Mouse (Mus musculus) myocyte (in vitro differentiated cells): ENCODE measurements around the gene Mylk.

ENCODE experiments used
- E2F4 ChIP-seq: IDR thresholded peaks from one replicate; pipeline ENCODE4 v1.6.1; 2011; ENCODE audit warnings: mild to moderate bottlenecking, control low read depth, moderate library complexity; ENCODE audit not compliant: insufficient read depth
- MAX ChIP-seq: IDR thresholded peaks from one replicate; pipeline ENCODE4 v1.6.1; 2011; ENCODE audit warnings: low read depth, mild to moderate bottlenecking, control low read depth
- MYOG ChIP-seq, 3 experiments: IDR thresholded peaks; one replicate each; pipeline ENCODE4 v1.6.1; 2011; ENCODE audit warnings: control low read depth in 2 of 3, low read depth in 2 of 3, mild to moderate bottlenecking in 2 of 3; ENCODE audit not compliant: insufficient read length in 2 of 3, control insufficient read depth in 1 of 3, insufficient read depth in 1 of 3
- POLR2A ChIP-seq: IDR thresholded peaks from one replicate; pipeline ENCODE4 v1.6.1; 2011; ENCODE audit warnings: low read depth, mild to moderate bottlenecking, control low read depth, moderate library complexity; ENCODE audit not compliant: insufficient read length
- REST ChIP-seq: IDR thresholded peaks from one replicate; pipeline ENCODE4 v1.6.1; 2011; ENCODE audit warnings: mild to moderate bottlenecking, control low read depth, moderate library complexity; ENCODE audit not compliant: insufficient read depth, insufficient read length
- SRF ChIP-seq: IDR thresholded peaks from one replicate; pipeline ENCODE4 v1.6.1; 2011; ENCODE audit warnings: low read depth; ENCODE audit not compliant: control insufficient read depth, insufficient read length
- TCF12 ChIP-seq: IDR thresholded peaks from one replicate; pipeline ENCODE4 v1.6.1; 2011; ENCODE audit warnings: mild to moderate bottlenecking, control low read depth; ENCODE audit not compliant: poor library complexity, insufficient read depth, severe bottlenecking
- USF1 ChIP-seq: IDR thresholded peaks from one replicate; pipeline ENCODE4 v1.6.1; 2011; ENCODE audit warnings: low read depth, mild to moderate bottlenecking, control low read depth, moderate library complexity

- TF ChIP-seq USF1: no peak
- TF ChIP-seq REST: no peak
- TF ChIP-seq POLR2A: no peak
- no peak for TF ChIP-seq E2F4
- TF ChIP-seq MAX: no peak
- TF ChIP-seq SRF: no peak
- TF ChIP-seq TCF12: no peak
- TF ChIP-seq MYOG (IDR thresholded peaks at IDR 0.05; ENCODE audit: control insufficient read depth in 1 of 3, insufficient read depth in 1 of 3, insufficient read length in 2 of 3, low read depth in 2 of 3): no peak
These were observed 223.2 kb downstream of the Mylk start for GRCm38 (mm10) chr16:34968181-34968580.
